Mouse (Mus musculus) urinary bladder, postnatal 36 days (tissue): ENCODE results near the gene Olfr1166.
"Not testable (repeated sequence)": the region's sequence is repeated elsewhere in the genome, so short reads cannot be mapped to it uniquely, and the experiment has no call there.

Source experiments
- DNase-seq, 2 experiments: peaks; one replicate each; pipeline ENCODE4 v3.0.0; 2022; ENCODE audit warnings: low spot score in 2 of 2, mixed read lengths in 1 of 2

Olfr1166 gene

GRCm38 (mm10) chr2:88128172-88128571, at the start of gene Olfr1166:
Gene Olfr1166 (minus strand): TSS chr2:88128272.
- DNase-seq: no peak

- not testable (repeated sequence) for DNase-seq
Measured at GRCm38 (mm10) chr2:88155093-88155492, 27.0 kb upstream of the Olfr1166 start, which contains the start of gene Olfr1167. Gene Olfr1167 (minus strand): TSS chr2:88155193.

- DNase-seq: no peak
Measured at GRCm38 (mm10) chr2:88093866-88094265, 34.2 kb downstream of the Olfr1166 start, which contains the start of gene Olfr1164. Gene Olfr1164 (minus strand): TSS chr2:88093966.
